Comparison of ENCODE assay signal across 29 mouse cellular contexts in the genomic region with DNA sequence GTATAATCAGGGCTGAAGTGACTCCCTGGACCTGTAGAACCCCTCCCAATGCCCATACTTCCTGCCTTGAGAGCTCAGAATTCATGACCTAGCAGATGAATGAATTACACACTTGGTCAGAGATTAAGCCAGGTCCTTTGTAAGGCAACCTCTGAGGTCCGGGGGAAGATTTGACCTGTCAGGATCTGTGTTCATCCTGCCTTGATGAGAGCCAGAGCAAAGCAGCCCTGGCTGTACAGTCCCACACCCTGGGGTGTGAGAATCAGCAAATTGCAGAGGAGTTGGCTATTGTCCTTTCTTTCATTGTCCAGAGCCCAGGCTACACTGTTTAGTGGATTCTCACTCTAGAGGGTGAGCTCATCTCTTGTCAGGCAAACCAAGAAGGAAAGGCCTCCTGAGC.
DNase-seq lines count a peak whose midpoint lies in the region; ATAC-seq and TF ChIP-seq lines count a peak whose summit lies in the region.
"Had no signal": no experiment of that assay in that cellular context is flagged by ENCODE, and none has a peak within 500 bp of the region (broad histone marks: within the 10 kb centered on the region; RNA-seq: fewer than 3 reads in every experiment).

No protein-coding gene starts in this region.

- 42% methylated on average over 1 of the region's 1 CpGs for WGBS in hindbrain, postnatal 0 days
- 25% methylated on average over 1 of the region's 1 CpGs for WGBS in hindbrain, embryonic 13.5 days

- no peak overlapping the region for H3K4me3 ChIP-seq in hindbrain, postnatal 0 days (ENCODE audit: low read length)
- no peak overlapping the region for H3K4me3 ChIP-seq in hindbrain, embryonic 13.5 days
- H3K4me3 ChIP-seq: embryonic facial prominence, embryonic 15.5 days; forebrain, embryonic 12.5 days; hindbrain, embryonic 12.5 days; limb, embryonic 12.5 days; liver, embryonic 15.5 days; midbrain, embryonic 12.5 days had no signal

- no peaks in the 10 kb centered on the region for H3K9me3 ChIP-seq in hindbrain, postnatal 0 days (ENCODE audit: low read length)
- H3K9me3 ChIP-seq in hindbrain, embryonic 13.5 days: no peaks in the 10 kb centered on the region
- H3K9me3 ChIP-seq: embryonic facial prominence, embryonic 15.5 days; forebrain, embryonic 12.5 days; hindbrain, embryonic 12.5 days; limb, embryonic 12.5 days; liver, embryonic 15.5 days; midbrain, embryonic 12.5 days had no signal

- H3K4me1 ChIP-seq in hindbrain, postnatal 0 days (ENCODE audit: insufficient read depth, low read length): no peaks in the 10 kb centered on the region
- H3K4me1 ChIP-seq in hindbrain, embryonic 13.5 days (replicated peaks): no peaks in the 10 kb centered on the region
- H3K4me1 ChIP-seq: embryonic facial prominence, embryonic 15.5 days; forebrain, embryonic 12.5 days; hindbrain, embryonic 12.5 days; limb, embryonic 12.5 days; liver, embryonic 15.5 days; midbrain, embryonic 12.5 days had no signal

- TF ChIP-seq CTCF in hindbrain, postnatal 0 days (IDR thresholded peaks at IDR 0.05; ENCODE audit: low read depth): no peak

- peak; percentile 1 for DNase-seq in hindbrain, postnatal 0 days (ENCODE audit: low spot score)
- peak; percentile 0 for DNase-seq in R1 (ENCODE audit: low read depth, low spot score)
- DNase-seq in embryo, embryonic 10.5 days (ENCODE audit: low spot score): peak; percentile 3
- peak; percentile 1 for DNase-seq in yolk sac, embryonic 10.5 days (ENCODE audit: low spot score)
- DNase-seq in kidney, postnatal 36 days: no peak
- DNase-seq: adrenal gland, postnatal 14 days; cerebellum, adult 11-12 months; cerebellum, postnatal 14 days; forebrain, postnatal 0 days; gastrocnemius, postnatal 10 days; heart, postnatal 14 days; kidney, adult 9 months; kidney, postnatal 10 days; layer of hippocampus, adult 9-11 months; lung, embryonic 14.5 days; lung, postnatal 14 days; right cerebral cortex, postnatal 4 days; thymus, adult 18-20 months; thymus, postnatal 36 days had no signal

- no peak overlapping the region for H3K9ac ChIP-seq in hindbrain, postnatal 0 days (replicated peaks; ENCODE audit: low read length)
- H3K9ac ChIP-seq in hindbrain, embryonic 13.5 days: no peak overlapping the region
- H3K9ac ChIP-seq: embryonic facial prominence, embryonic 15.5 days; forebrain, embryonic 12.5 days; forebrain, postnatal 0 days; hindbrain, embryonic 12.5 days; limb, embryonic 12.5 days; liver, embryonic 15.5 days; lung, embryonic 14.5 days; midbrain, embryonic 12.5 days had no signal

- no peak overlapping the region for H3K27ac ChIP-seq in hindbrain, postnatal 0 days
- no peak overlapping the region for H3K27ac ChIP-seq in hindbrain, embryonic 13.5 days
- H3K27ac ChIP-seq: embryonic facial prominence, embryonic 15.5 days; forebrain, embryonic 12.5 days; hindbrain, embryonic 12.5 days; limb, embryonic 12.5 days; liver, embryonic 15.5 days; midbrain, embryonic 12.5 days; stomach, postnatal 0 days had no signal

- ATAC-seq in hindbrain, postnatal 0 days: no peak
- no peak for ATAC-seq in hindbrain, embryonic 13.5 days (ENCODE audit: low FRiP score)
- no peak for ATAC-seq in CD4-positive, CD25-positive, alpha-beta regulatory T cell, adult 4 months
- ATAC-seq: forebrain, postnatal 0 days; intestine, postnatal 0 days had no signal

- no peaks in the 10 kb centered on the region for H3K27me3 ChIP-seq in hindbrain, postnatal 0 days (ENCODE audit: insufficient read depth, low read length)
- peaks cover 52% of the 10 kb centered on the region for H3K27me3 ChIP-seq in hindbrain, embryonic 13.5 days
- H3K27me3 ChIP-seq: liver, embryonic 15.5 days had no signal

- H3K36me3 ChIP-seq in hindbrain, postnatal 0 days (ENCODE audit: insufficient read depth, low read length): no peaks in the 10 kb centered on the region
- H3K36me3 ChIP-seq in hindbrain, embryonic 13.5 days: no peaks in the 10 kb centered on the region
- H3K36me3 ChIP-seq: embryonic facial prominence, embryonic 15.5 days; forebrain, embryonic 12.5 days; hindbrain, embryonic 12.5 days; limb, embryonic 12.5 days; liver, embryonic 15.5 days; midbrain, embryonic 12.5 days had no signal

- H3K4me2 ChIP-seq in hindbrain, postnatal 0 days (ENCODE audit: low read depth, low read length): no peak overlapping the region
- no peak overlapping the region for H3K4me2 ChIP-seq in hindbrain, embryonic 13.5 days
- H3K4me2 ChIP-seq: embryonic facial prominence, embryonic 15.5 days; forebrain, embryonic 12.5 days; hindbrain, embryonic 12.5 days; limb, embryonic 12.5 days; liver, embryonic 15.5 days; lung, embryonic 14.5 days; midbrain, embryonic 12.5 days had no signal

Comparison
In these comparisons a context has a peak if more than half of its experiments do, and no peak if none do; other contexts are left out.
1. DNase-seq: peak in hindbrain, postnatal 0 days (single experiment), R1 (single experiment), embryo, embryonic 10.5 days (single experiment) and yolk sac, embryonic 10.5 days (single experiment); none in kidney, postnatal 36 days (0 of 2).